In genomic region chr2:125055316-125055903, GRCm38 (mm10) we compare ENCODE assay signal across 17 mouse cellular contexts. TPM values are rescaled to one million over a fixed set of nuclear protein-coding genes. Genes with fewer than 3 reads are reported as not detected.
A peak's percentile ranks its signal among the peaks of the same experiment; 100 is the strongest.
DNase-seq lines count a peak whose midpoint lies in the region; ATAC-seq and TF ChIP-seq lines count a peak whose summit lies in the region.
"Had no signal": no experiment of that assay in that cellular context is flagged by ENCODE, and none has a peak within 500 bp of the region (broad histone marks: within the 10 kb centered on the region; RNA-seq: fewer than 3 reads in every experiment).

No protein-coding gene starts in this region.

- H3K4me3 ChIP-seq in liver, adult 2 months (ENCODE audit: insufficient read depth, low read depth, low read length): no peak overlapping the region
- H3K4me3 ChIP-seq: kidney, embryonic 15.5 days; midbrain, embryonic 12.5 days had no signal

- 85% methylated on average over 7 of the region's 7 CpGs for WGBS in liver, adult 2 months

- H3K27ac ChIP-seq in liver, adult 2 months (replicated peaks; ENCODE audit: insufficient read depth, low read depth, low read length): no peak overlapping the region
- H3K27ac ChIP-seq: kidney, embryonic 15.5 days; midbrain, embryonic 12.5 days had no signal

- TF ChIP-seq CTCF in liver, adult 2 months (IDR thresholded peaks at IDR 0.05; ENCODE audit: low read depth, low read length): peak; percentile 36; the same call in 1 of the 2 replicates

- DNase-seq in CD4-positive, CD25-positive, alpha-beta regulatory T cell, adult 2 months (ENCODE audit: low read depth, low spot score): peak; percentile 7
- no peak for DNase-seq in liver, adult 2 months (ENCODE audit: extremely low read depth, low read depth, low spot score)
- DNase-seq in liver (no peak), ES-CJ7 (ENCODE audit: low read depth, low spot score) (peak; percentile 22)
- DNase-seq in embryo, embryonic 9.5 days (ENCODE audit: extremely low spot score): no peak
- DNase-seq in spleen, postnatal 4 days (ENCODE audit: low spot score in 2 of 2): no peak
- DNase-seq: adrenal gland, postnatal 14 days; cerebellum, adult 11 months; lung, adult 2 months; spleen, adult 18-20 months; thymus, adult 18-20 months had no signal

- H3K9ac ChIP-seq in liver, adult 2 months (ENCODE audit: low read depth, low read length): no peak overlapping the region
- H3K9ac ChIP-seq: kidney, embryonic 15.5 days; midbrain, embryonic 12.5 days had no signal

- H3K27me3 ChIP-seq in liver, adult 2 months (ENCODE audit: control insufficient read depth, insufficient read depth, low read length): no peaks in the 10 kb centered on the region; the same call in 1 of the 2 replicates
- H3K27me3 ChIP-seq: kidney, embryonic 15.5 days; midbrain, embryonic 12.5 days had no signal

- no peaks in the 10 kb centered on the region for H3K4me1 ChIP-seq in liver, adult 2 months (ENCODE audit: control insufficient read depth, insufficient read depth, low read length)
- H3K4me1 ChIP-seq: kidney, embryonic 15.5 days; midbrain, embryonic 12.5 days had no signal

- no peak for TF ChIP-seq POLR2A in liver, adult 2 months (IDR thresholded peaks at IDR 0.05; ENCODE audit: extremely low read depth, insufficient read depth, low read length)

- ATAC-seq in CD4-positive, CD25-positive, alpha-beta regulatory T cell, adult 4 months: no peak
- ATAC-seq in common myeloid progenitor, adult 5-6 weeks (replicated peaks; ENCODE audit: low read depth, poor library complexity, severe bottlenecking): 0 out of 2 replicates have a peak, but pooled peaks have one; percentile 25
- ATAC-seq: hindbrain, embryonic 16.5 days had no signal

- no peaks in the 10 kb centered on the region for H3K36me3 ChIP-seq in liver, adult 2 months (ENCODE audit: control insufficient read depth, insufficient read depth, low read length)
- H3K36me3 ChIP-seq: kidney, embryonic 15.5 days; midbrain, embryonic 12.5 days had no signal

- no peaks in the 10 kb centered on the region for H3K79me2 ChIP-seq in liver, adult 2 months (ENCODE audit: control insufficient read depth, insufficient read depth, low read length)

RNA-seq across cellular contexts. Expression of gene Slc24a5, which starts 12.5 kb away (rescaled TPM):
- 10 to 100 TPM in 1 of 2 experiments, 1 to 10 TPM in 1; 4.5 to 13.6 TPM for polyA plus RNA-seq in CD4-positive, CD25-positive, alpha-beta regulatory T cell, adult 4 months (2017; shearing (Covaris generic))
- 0.65 and 0.87 TPM in 2 replicates for total RNA-seq in liver, adult 2 months (2014; rRNA removed)
- 0.07 and 0.37 TPM in 2 replicates for polyA plus RNA-seq in liver, adult 2 months (2012; rRNA removed)
- 2.6 and 3.0 TPM in 2 replicates for total RNA-seq in common myeloid progenitor, adult 5-6 weeks (2017)
- total RNA-seq: left cerebral cortex, postnatal 36 days had no signal

Comparison
In these comparisons a context has a peak if more than half of its experiments do, and no peak if none do; other contexts are left out.
1. DNase-seq: peak in CD4-positive, CD25-positive, alpha-beta regulatory T cell, adult 2 months (single experiment) and ES-CJ7 (single experiment); none in liver, adult 2 months (single experiment), liver (single experiment), embryo, embryonic 9.5 days (single experiment) and spleen, postnatal 4 days (0 of 2).